In genomic region chr10:77252790-77253189, GRCm38 (mm10) we compare ENCODE assay signal across 8 mouse cellular contexts. TPM values are rescaled to one million over a fixed set of nuclear protein-coding genes. Genes with fewer than 3 reads are reported as not detected.
DNase-seq lines count a peak whose midpoint lies in the region; ATAC-seq and TF ChIP-seq lines count a peak whose summit lies in the region.

No protein-coding gene starts in this region.

- H3K4me3 ChIP-seq in heart, embryonic 16.5 days (ENCODE audit: low read length): no peak overlapping the region
- H3K4me3 ChIP-seq in liver, embryonic 14.5 days (ENCODE audit: insufficient read depth in 1 of 2, low read depth in 2 of 2, low read length in 2 of 2): no peak overlapping the region
- no peak overlapping the region for H3K4me3 ChIP-seq in neural tube, embryonic 12.5 days
- H3K4me3 ChIP-seq in stomach, embryonic 16.5 days (replicated peaks; ENCODE audit: low read length): no peak overlapping the region

- no peaks in the 10 kb centered on the region for H3K36me3 ChIP-seq in heart, embryonic 16.5 days (ENCODE audit: control insufficient read depth, insufficient read depth)
- H3K36me3 ChIP-seq in liver, embryonic 14.5 days (replicated peaks; ENCODE audit: control insufficient read depth, insufficient read depth, low read depth): no peaks in the 10 kb centered on the region
- no peaks in the 10 kb centered on the region for H3K36me3 ChIP-seq in neural tube, embryonic 12.5 days
- H3K36me3 ChIP-seq in stomach, embryonic 16.5 days (ENCODE audit: control insufficient read depth, insufficient read depth, low read length): no peaks in the 10 kb centered on the region

- peak; percentile 97 for TF ChIP-seq CTCF in liver, embryonic 14.5 days (IDR thresholded peaks at IDR 0.05; ENCODE audit: low read depth)

- H3K27ac ChIP-seq in heart, embryonic 16.5 days (ENCODE audit: low read length): no peak overlapping the region
- no peak overlapping the region for H3K27ac ChIP-seq in liver, embryonic 14.5 days
- H3K27ac ChIP-seq in neural tube, embryonic 12.5 days: no peak overlapping the region
- peak overlapping the region; percentile 80 for H3K27ac ChIP-seq in stomach, embryonic 16.5 days (ENCODE audit: low read length)

- peaks cover 14% of the 10 kb centered on the region for H3K4me1 ChIP-seq in heart, embryonic 16.5 days (ENCODE audit: control insufficient read depth, insufficient read depth, low read length)
- peaks cover 5 to 13% of the 10 kb centered on the region in 2 experiments; a peak in 3 of 4 replicates for H3K4me1 ChIP-seq in liver, embryonic 14.5 days (replicated peaks; ENCODE audit: control insufficient read depth in 2 of 2, insufficient read depth in 2 of 2, low read length in 1 of 2)
- H3K4me1 ChIP-seq in neural tube, embryonic 12.5 days: peaks cover 21% of the 10 kb centered on the region; the same call in 1 of the 2 replicates
- peaks cover 33% of the 10 kb centered on the region for H3K4me1 ChIP-seq in stomach, embryonic 16.5 days (ENCODE audit: control insufficient read depth, insufficient read depth, low read length)

- H3K27me3 ChIP-seq in heart, embryonic 16.5 days (ENCODE audit: control insufficient read depth, insufficient read depth, low read length): no peaks in the 10 kb centered on the region
- no peaks in the 10 kb centered on the region for H3K27me3 ChIP-seq in liver, embryonic 14.5 days (ENCODE audit: control insufficient read depth, insufficient read depth, low read length)
- no peaks in the 10 kb centered on the region for H3K27me3 ChIP-seq in neural tube, embryonic 12.5 days (replicated peaks)
- H3K27me3 ChIP-seq in stomach, embryonic 16.5 days (ENCODE audit: control insufficient read depth, insufficient read depth, low read length): no peaks in the 10 kb centered on the region

- no peak overlapping the region for H3K4me2 ChIP-seq in heart, embryonic 16.5 days (ENCODE audit: low read depth, low read length)
- H3K4me2 ChIP-seq in liver, embryonic 14.5 days (ENCODE audit: low read depth): no peak overlapping the region
- no peak overlapping the region for H3K4me2 ChIP-seq in neural tube, embryonic 12.5 days (replicated peaks)
- H3K4me2 ChIP-seq in stomach, embryonic 16.5 days (ENCODE audit: low read depth, low read length): no peak overlapping the region

- TF ChIP-seq EP300 in liver, embryonic 14.5 days (IDR thresholded peaks at IDR 0.05; ENCODE audit: low read depth): no peak

- ATAC-seq in erythroid progenitor cell, adult 5-6 weeks (replicated peaks; ENCODE audit: low FRiP score, poor library complexity, severe bottlenecking): peak; percentile 81
- ATAC-seq in heart, embryonic 16.5 days (replicated peaks; ENCODE audit: extremely low read depth, insufficient read depth, low FRiP score): peak; percentile 41; the same call in 1 of the 2 replicates
- ATAC-seq in liver, embryonic 14.5 days (ENCODE audit: insufficient read depth): peak; percentile 55
- ATAC-seq in neural tube, embryonic 12.5 days (ENCODE audit: low FRiP score, low read depth): peak; percentile 74; the same call in 1 of the 2 replicates
- ATAC-seq in stomach, embryonic 16.5 days (ENCODE audit: insufficient read depth, low FRiP score): peak; percentile 17; the same call in 1 of the 2 replicates

- no peak overlapping the region for H3K9ac ChIP-seq in heart, embryonic 16.5 days (ENCODE audit: low read length)
- no peak overlapping the region for H3K9ac ChIP-seq in liver, embryonic 14.5 days (replicated peaks)
- no peak overlapping the region for H3K9ac ChIP-seq in neural tube, embryonic 12.5 days
- H3K9ac ChIP-seq in stomach, embryonic 16.5 days (ENCODE audit: low read length): no peak overlapping the region

- DNase-seq in CD8-positive naive resting alpha-beta T cell, adult 2 months (ENCODE audit: low read depth in 2 of 2, low spot score in 2 of 2): peak; percentile 52 to 62
- peak; percentile 37 for DNase-seq in brain, embryonic 18.5 days (ENCODE audit: low read depth, low spot score)
- peak; percentile 87 for DNase-seq in kidney, postnatal 14 days
- DNase-seq in liver, embryonic 14.5 days (ENCODE audit: low read depth in 3 of 3, low spot score in 3 of 3): peak; percentile 51 to 63 (median 52)

- 0% methylated on average over 4 of the region's 4 CpGs for whole genome bisulfite sequencing in heart, embryonic 16.5 days
- WGBS in liver, embryonic 14.5 days (ENCODE audit: insufficient replicate concordance): 3% methylated on average over 4 of the region's 4 CpGs
- under 1% methylated on average over 4 of the region's 4 CpGs for WGBS in neural tube, embryonic 12.5 days
- under 1% methylated on average over 4 of the region's 4 CpGs for WGBS in stomach, embryonic 16.5 days

- H3K9me3 ChIP-seq in heart, embryonic 16.5 days (replicated peaks; ENCODE audit: control insufficient read depth, low read length): no peaks in the 10 kb centered on the region
- no peaks in the 10 kb centered on the region for H3K9me3 ChIP-seq in liver, embryonic 14.5 days (ENCODE audit: control insufficient read depth, low read length)
- H3K9me3 ChIP-seq in neural tube, embryonic 12.5 days: no peaks in the 10 kb centered on the region
- H3K9me3 ChIP-seq in stomach, embryonic 16.5 days (replicated peaks; ENCODE audit: control insufficient read depth, low read length): no peaks in the 10 kb centered on the region

RNA-seq across cellular contexts. Expression of gene Pofut2, which starts 6.2 kb away (rescaled TPM):
- 5.9 and 16.2 TPM in 2 replicates for total RNA-seq in erythroid progenitor cell, adult 5-6 weeks (2015; ENCODE audit: low replicate concordance)
- total RNA-seq in erythroid progenitor cell, adult 5-6 weeks (2017; ENCODE audit: low replicate concordance): 9.7 and 10.7 TPM in 2 replicates
- 108 and 115 TPM in 2 replicates for polyA plus RNA-seq in heart, embryonic 16.5 days (2015; fragmentation: Nextera tagmentation; extraction: Ambion mirVana)
- 12.9 and 14.7 TPM in 2 replicates for polyA plus RNA-seq in liver, embryonic 14.5 days (2012; rRNA removed)
- polyA plus RNA-seq in liver, embryonic 14.5 days (2014; fragmentation: Nextera tagmentation; extraction: Ambion mirVana): 17.6 and 18.4 TPM in 2 replicates
- 68.6 and 69.3 TPM in 2 replicates for polyA plus RNA-seq in neural tube, embryonic 12.5 days (2016; fragmentation: Nextera tagmentation; extraction: Ambion mirVana)
- polyA plus RNA-seq in stomach, embryonic 16.5 days (2015; fragmentation: Nextera tagmentation; extraction: Ambion mirVana): 125 and 137 TPM in 2 replicates

Comparison
In these comparisons a context has a peak if more than half of its experiments do, and no peak if none do; other contexts are left out.
1. DNase-seq: peak in every context shown above with its lines; median percentile 87 in kidney, postnatal 14 days; 57 in CD8-positive naive resting alpha-beta T cell, adult 2 months; 52 in liver, embryonic 14.5 days; 37 in brain, embryonic 18.5 days.
2. ATAC-seq: peak in every context shown above with its lines; median percentile 81 in erythroid progenitor cell, adult 5-6 weeks; 74 in neural tube, embryonic 12.5 days; 55 in liver, embryonic 14.5 days; 41 in heart, embryonic 16.5 days; 17 in stomach, embryonic 16.5 days.